Mouse (Mus musculus) cerebellum, adult 8-10 months (tissue): ENCODE data around the gene Dohh.

Experiments
- DNase-seq: peaks from one replicate; pipeline ENCODE4 v3.0.0; 2022

The Dohh gene

DNA sequence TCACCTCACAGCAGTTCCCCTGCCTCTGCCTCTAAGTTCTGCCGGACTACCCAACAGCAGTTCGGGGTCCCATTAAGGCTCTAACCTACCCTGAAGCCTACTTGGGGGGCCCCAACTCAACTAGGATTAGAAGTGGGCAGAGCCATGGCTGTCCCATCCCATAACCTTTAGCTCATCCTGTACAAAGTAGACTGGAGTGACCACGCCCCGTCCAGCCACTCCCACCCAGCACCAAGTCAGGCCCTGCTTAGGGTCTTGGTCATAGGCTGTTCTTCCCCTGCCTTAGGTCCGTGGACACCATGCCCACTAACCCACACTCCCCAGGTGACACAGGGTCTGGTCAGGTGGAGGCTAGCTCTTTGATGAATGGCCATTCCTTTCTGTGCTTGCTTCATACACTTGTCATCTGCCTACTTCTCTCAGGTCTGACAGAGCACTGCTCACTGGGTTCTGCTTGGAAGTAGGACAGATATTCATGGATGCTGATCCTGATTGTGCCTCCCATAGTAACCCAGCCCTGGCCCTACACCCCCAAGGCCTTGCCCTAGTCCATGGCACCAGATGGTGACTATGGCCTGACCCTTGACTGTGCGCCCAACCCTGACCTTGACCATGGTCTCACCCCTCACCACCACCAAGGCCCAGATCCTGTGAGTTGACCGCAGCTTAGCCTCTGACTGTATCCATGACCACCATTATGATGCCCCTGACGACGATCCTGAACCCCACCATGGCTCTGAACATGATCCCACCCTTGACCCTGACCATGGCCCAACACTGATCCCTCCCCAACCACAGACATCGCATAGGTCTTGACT is 35.1 kb downstream of the Dohh start:
- DNase-seq = no peak

- peak; percentile 59 for DNase-seq
Measured at GRCm38 (mm10) chr10:81420191-81420767, 36.1 kb downstream of the Dohh start.

DNA sequence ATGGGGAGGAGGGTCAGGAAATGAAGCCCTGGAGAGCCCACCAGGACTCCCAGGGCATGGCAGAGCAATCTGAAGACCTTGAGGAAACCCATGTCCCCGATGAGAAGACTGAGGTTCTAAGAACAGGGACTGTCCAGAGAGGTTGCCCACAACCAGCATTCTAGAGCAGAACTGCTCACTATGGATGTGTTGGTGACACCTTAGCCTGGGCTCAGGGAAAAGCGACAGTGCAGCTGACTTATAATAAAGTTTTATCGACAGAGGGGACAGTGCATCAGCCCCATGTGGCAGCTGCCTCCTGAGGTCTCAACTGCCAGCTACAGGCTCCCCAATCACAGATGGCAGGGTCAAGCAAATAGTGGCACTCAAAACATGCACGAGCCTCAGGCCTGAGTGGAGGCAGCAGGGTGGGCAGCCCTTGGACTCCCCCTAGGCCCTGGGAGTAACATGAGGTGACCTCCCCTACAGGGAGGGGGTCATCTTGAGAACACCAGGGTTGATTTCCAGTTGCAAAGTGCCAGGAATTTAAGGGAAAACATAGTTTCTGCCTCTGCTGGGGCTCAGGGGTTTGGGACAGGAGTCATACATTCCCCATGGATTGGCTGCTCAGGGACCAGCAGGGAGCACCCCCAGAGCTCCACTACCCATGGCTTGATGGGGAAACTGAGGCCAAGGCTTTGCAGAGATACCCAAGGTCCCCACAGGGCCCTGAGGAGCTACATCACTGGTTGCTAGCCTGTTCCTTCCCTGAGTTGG is 37.0 kb downstream of the Dohh start:
- peak; percentile 37 for DNase-seq

DNA sequence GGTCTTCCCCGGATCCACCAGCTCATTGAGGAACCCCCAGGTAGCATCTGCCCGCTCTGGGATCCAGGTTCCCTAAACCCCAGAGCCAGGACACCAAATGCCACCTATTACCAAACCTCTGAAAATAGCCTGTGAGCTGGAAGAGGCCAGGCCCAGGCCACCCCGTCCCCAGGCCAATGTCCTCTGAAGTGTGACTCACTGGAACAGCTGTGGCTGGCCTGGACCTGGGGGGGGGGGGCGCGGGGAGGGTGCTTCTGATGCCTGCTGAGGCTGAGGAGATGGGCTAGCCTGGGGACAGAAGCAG is 37.5 kb downstream of the Dohh start:
- no peak for DNase-seq

GRCm38 (mm10) chr10:81422191-81422590 is 38.0 kb downstream of the Dohh start:
- DNase-seq = peak; percentile 23

DNA sequence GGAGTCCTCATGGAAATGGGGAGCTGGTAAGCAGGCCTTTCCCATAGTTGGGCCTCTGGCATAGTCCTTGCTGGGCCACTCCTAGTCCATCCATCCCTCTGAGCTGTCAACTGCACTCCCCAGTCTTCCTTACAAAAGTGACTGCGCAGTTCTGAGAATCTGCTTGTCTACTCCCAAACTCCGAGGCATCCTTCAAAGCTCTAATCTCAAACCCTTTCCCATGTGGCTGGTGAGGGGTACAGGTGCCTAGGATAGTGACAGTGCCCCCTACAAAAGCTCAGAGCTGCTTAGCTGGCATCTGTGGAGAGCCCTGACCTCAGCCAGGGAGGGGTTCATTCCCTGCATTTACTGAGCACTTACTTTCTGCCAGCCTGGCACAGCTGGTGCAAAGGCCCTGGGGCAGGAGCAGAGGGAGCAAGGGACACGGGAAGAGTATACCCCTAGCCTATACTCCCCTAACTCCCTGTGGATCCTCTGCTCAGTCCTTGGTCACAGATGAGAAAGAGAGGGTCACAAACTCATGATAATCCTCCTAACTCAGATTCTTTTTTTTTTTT is 38.5 kb downstream of the Dohh start:
- DNase-seq = no peak

DNA sequence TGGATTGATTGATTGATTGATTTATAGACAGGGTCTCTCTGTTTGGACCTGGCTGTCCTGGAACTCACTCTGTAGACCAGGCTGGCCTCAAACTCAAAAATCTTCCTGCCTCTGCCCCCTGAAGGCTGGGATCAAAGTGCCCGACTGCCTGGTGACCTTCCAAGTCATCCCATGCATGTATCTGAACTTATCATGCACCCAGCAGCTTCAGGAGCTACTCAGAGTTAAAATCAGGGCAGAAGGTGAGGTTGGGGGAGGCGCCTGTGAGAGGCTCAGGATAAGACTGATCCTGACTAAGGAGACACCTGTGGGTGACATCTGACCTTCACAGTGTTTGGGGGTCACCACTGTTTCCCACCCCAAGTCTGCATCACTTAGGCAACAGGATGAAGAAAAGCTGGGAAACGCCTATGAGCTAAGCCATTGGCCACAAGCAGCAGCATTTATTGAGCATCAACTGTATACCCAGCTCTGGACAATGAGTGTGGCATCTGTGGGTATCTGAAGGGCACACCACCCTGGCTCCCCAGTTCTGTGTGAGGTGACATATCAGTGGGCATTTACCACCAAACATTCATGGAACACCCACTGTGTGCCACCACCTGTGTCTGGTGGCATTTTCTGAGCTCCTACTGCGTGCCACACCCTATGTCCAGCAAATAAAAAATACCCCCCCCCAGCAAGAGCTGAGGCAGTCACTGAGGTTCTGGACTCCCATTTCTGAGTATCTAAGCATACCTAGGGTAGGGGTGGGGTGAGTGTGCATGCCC is 39.4 kb downstream of the Dohh start:
- DNase-seq = peak; percentile 30

DNA sequence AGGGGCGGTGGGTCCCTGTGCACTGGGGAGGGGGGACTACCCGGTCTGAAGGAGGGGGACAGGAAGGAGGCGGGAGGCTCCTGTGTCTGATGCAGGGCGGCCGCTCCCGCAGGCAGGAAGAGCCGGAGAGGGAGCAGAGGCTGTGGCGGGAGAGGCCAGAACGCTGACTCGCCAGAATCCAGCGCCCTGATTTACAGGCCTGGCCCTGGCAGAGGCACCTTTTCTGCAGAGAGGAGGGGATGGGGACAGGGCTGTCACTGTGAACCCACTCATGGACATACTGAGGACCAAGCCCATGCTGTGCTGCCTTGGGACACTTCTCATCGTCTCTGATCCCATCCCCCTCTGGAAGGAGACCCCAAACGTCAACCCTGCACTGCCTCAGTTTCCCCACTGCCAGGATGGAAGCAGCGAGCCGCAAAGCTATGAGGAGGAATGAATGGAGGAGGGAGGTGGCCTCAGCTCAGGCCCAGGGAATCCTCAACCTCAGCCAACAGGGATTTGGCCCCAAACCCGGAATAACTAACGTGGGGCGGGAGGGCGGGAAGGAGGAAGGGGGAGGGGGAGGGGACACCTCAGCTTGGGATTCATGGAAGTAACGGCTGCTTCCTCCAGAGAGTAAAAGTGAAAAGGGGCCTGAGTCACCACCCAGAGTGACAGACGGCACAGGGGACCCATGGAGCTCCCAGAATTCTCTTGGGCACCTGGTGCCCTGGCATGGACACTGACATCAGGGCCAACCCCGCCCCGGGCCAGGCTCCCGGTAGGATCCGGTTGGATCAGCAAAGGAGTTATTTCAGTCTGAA is 40.2 kb downstream of the Dohh start:
- peak; percentile 87 for DNase-seq

DNA sequence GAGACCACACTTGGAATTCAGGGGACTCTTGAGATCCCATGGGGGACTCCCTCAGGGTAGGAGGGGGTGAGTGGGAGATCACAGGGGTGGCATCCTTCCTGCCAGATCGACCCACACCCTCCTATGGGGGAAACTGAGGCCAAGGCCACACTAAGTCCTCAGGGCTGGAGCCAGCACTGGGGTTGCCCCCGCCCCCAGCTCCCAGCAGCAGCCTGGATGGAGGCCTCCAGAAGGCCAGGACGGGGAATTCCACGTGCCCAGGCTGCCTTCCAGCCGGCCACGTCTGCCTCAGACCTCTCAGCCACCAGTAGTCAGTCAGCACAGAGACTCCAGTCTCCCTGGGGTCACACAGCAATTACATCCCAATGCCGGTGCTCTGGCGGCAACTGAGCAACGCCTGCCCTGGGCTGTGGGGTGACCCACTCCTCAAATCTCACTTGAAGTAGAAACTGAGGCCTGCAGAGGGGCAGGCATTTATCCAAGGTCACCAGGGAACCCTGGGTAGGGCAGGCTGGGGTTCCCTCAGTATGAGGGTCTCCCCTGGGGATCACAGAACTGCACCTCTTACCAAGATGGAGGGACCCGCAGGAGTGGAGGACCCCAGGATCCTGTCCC is 41.1 kb downstream of the Dohh start:
- DNase-seq = peak; percentile 65

DNA sequence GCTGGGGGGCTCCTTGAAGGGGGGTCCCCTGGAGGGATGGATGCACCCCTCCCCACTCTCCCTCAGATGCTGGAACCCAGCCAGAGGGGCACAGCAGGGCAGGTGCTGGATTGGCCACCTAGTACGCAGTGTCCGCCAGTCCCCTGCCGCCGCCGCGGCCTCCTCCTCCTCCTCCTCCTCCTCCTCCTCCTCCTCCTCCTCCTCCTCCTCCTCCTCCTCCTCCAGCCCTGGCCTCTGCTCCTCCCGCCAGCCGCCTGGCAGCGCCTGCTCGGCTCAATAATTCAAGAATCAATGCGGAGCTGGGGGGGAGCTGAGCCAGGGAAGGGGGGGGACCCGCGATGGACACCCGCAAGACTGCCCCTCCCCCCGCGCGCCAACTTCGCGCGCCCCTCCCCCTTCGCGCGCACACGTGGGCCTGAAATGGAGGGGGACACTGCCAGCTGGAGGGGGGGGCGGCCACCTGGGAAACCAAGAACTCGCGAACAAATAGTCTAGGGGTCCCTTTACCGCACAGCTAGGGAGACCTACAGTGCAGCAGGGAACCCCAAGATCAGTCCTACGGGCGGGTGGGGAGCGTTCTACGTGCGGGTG is 41.9 kb downstream of the Dohh start:
- DNase-seq = peak; percentile 56

DNA sequence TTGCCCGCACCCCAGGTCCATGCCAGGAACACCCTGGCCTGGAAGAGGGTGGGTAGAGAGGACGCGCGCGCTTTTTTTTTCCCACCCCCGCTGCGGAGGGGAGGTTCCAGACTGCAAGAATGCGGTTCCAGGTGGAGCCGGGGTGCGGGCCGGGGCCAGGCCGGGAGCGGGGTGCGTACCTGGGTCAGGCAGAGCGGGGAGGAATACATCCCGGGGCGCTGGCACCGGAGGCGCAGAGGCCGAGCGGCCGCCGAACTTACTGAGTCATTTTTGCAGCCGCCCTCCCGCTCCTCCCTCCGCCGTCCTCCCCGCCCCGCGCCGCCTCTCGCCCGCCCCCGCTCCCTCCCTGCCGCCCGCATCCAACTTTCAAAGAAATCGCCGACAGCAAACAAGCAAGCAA is 42.7 kb downstream of the Dohh start:
- peak; percentile 75 for DNase-seq

DNA sequence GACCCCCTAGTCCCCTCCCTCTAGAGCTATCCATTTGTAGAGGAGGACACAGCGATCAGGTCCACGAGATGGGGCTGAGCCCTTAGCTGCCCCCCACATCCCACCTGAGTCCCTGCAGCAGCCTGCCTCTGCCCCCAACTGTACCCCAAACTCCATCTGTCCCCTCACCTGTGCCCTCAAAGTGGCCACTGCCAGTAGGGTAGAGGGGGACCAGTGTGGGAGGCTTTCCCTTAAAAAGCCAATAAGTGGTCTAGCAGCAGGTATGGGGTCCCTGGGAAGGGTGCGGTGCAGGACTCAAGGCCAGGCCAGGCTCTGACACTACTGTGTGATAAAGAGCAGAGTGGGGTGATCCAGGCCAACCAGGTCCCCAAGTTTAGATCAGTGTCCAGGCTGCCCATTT is 43.1 kb downstream of the Dohh start:
- DNase-seq = peak; percentile 42

- peak; percentile 70 for DNase-seq
Measured at GRCm38 (mm10) chr10:81427804-81428506, 43.7 kb downstream of the Dohh start.

DNA sequence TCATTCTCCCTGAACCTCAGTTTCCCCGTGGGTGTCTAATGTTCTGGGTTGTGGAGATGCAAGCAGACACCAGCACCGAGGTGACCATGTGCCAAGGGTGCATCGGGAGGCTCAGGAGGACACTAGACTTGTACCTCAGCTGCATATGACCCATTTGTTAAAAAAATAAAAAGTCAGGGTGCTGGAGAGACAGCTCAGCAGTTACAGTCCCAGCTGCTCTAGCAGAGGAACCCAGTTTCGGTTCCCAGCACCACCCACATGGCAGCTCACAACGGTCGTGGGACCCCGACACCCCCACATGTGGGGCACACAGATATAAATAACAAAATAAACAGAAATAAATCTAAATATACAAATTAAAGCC is 44.3 kb downstream of the Dohh start:
- DNase-seq = no peak

- peak; percentile 44 for DNase-seq
Measured at GRCm38 (mm10) chr10:81429092-81429491, 44.9 kb downstream of the Dohh start.

- peak; percentile 73 for DNase-seq
Measured at GRCm38 (mm10) chr10:81429605-81430061, 45.4 kb downstream of the Dohh start.

- DNase-seq = peak; percentile 86
Measured at GRCm38 (mm10) chr10:81430141-81430830, 46.1 kb downstream of the Dohh start.

- peak; percentile 85 for DNase-seq
Measured at GRCm38 (mm10) chr10:81430831-81431525, 46.8 kb downstream of the Dohh start.

DNA sequence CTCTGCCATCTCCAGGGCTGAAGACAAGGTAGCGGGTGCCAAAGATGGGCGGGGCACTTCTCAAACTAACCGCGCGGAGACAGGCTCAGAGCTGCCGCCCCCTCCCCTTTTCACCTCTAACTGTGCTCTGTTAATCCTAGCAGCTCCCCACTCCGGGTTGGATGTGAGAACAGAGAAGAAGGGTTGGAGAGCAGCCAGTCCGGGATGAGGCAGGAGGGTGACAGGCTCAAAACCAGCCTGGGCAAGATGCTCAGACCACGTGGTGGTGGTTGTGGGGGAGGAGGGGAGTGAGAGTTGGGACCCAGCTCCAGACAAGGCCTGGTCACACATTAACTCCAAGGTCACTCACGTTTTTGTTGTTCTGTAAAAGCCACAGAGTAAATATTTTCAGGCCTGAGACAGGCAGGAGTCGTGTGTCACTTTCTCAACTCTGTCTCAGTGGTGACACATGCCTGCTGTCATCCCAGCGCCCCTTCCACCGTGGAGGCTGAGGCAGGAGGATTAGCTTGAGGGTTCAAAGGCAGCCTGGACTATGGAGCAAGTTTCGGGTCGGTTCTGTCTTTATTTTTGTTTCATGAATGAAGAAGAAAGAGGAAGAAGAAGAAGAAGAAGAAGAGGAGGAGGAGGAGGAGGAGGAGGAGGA is 47.4 kb downstream of the Dohh start:
- peak; percentile 68 for DNase-seq
